Mouse (Mus musculus) right cerebral cortex, postnatal 14 days (tissue): ENCODE data around the gene Rbpj.
"Not testable (repeated sequence)": the region's sequence is repeated elsewhere in the genome, so short reads cannot be mapped to it uniquely, and the experiment has no call there.

Experiments
- DNase-seq: peaks from one replicate; pipeline ENCODE4 v3.0.0; 2022

The Rbpj gene

DNA sequence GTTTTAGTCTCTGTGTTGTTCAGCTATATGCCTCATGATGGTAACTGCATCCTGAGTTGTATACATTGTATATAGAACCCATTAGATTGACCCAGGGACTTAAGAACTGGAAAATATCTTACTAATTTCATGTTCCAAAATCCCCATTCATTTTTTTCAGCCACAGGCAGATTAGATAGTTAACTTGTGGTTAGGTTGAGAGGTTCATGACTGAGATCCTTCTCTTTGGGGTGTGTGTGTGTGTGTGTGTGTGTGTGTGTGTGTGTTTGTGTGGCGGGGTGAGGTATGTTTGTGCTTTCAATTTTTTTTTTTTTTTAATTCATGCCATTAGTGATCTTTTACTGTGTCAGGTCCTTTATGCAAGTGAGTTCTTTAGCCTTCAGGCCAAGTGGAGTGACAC, 133.2 kb downstream of the Rbpj start:
- DNase-seq: no peak

DNA sequence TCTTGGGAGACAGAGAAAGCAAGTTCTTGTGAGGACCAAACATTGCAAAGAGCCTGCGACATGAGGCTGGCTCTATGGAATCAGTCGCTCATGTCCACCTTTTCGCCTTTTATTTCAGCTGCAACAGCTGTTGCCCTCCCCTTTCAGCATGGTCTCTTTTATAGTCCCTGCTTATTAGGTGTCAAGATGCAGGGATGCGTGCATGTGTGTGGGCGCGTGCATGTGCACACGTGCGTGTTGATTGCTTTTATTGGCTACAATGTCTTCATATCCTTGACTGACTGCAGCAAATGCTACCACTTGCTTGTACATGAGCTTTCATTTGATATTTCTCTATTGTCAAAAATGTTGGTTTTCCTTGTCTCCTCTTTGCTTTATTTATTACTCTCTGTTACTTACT, 136.2 kb downstream of the Rbpj start:
- no peak for DNase-seq

DNA sequence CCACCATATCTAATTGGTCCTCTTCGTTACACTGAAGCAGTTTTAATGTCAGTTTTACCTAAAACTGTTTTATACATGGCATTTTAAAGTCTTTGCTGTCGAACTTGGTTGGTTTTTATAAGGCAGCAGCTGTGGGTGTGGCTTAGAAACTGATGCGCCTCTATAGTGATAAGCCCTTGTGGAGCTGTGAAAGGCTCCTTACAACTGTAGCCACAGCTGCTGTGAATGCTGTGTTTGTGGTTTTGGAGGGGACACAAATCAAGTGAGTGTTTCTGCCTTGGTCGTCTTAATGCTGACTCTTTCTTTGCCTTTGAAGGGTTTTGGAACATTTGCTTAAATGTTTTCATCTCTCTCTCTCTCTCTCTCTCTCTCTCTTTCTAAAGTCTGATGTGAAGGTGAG, 139.5 kb downstream of the Rbpj start:
- no peak for DNase-seq

DNA sequence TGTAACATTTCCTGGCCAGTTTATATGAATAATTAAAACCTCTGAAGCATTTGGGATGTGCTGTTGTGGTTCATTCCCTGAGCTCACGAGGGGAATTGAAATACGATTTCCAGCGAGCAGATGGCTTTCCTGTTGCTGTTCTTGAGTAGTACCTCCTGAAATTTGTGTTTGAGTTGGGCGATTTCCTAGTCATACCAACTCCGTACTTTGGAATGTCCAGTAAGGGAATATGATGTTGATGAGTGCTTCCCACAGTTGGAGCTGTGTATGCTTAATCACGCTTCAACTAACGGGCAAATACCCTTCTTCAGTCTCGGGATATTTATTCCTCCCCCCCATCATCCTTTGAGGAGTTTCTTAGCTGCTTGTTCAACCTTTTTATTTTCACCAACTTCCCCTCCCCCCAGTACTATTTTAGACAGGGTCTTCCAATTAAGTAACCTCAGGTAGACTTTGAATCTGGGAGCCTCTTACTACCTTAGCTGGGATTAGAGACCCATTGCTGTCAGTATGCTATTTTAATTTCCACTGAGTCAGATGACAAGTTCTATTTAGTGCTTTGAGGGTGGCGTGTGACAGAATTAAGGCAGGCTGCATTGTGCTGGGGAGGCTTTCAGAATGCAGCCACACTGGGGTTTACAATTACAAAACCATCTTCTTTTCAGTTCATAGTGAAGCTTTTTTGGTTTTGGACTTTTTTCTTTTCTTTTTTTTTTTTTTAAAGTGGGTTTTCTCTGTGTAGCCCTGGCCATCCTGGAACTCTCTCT, 141.5 kb downstream of the Rbpj start:
- no peak for DNase-seq

DNA sequence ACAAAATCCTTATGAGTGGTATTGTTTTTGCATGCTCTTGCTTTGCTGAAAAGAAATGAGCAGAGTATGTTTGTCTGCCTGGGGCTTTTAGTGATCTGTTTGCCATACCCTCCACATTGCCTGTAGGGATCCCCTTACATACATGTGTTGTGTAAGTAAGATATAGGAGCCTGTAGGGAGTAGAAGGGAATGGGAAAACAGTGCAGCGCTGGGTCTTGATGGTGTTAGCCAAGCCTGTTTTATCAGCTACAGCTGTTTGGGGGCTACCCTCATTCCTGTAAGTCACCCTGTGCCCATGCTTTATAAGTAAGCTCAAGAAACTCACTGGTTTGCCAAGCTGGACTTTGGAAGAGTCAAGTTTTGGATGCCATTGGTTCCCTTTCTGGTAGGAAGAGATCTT, 152.9 kb downstream of the Rbpj start:
- DNase-seq: no peak

DNA sequence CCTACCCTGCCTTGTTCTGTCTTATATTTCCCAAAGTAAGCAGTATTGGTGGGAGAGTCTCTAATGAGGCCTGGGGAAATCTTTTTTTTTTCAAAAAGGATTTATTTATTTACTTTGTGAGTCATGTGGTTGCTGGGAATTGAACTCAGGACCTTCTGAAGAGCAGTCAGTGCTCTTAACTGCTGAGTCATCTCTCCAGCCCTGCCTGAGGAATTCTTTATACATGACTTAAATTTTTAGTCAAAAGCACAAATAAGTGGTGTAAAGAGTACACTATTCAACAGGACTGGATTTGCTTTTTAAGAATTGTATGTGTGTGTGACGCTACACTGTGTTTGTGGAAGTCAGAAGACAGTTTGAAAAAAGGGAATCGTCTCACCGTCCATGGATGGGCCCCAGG, 166.1 kb downstream of the Rbpj start:
- no peak for DNase-seq

DNA sequence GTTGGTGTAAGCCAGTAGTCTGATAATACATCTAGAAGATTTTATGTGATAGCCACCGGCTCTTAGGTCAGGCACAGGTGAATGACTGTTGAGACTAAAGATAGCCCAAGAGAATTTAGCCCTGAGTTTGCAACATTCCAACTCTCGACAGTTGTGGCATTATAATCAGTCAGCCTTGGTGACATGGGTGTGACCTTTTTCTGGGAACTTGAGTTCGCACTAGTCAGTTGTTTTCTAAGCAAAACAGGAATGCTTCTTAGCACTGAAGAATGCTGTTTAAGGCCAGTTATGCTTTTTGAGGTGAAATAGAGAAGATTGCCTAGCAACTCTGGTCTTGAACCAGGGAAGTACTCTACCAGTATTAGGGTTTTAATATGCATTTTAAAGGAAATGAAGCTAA, 170.8 kb downstream of the Rbpj start:
- DNase-seq: no peak

DNA sequence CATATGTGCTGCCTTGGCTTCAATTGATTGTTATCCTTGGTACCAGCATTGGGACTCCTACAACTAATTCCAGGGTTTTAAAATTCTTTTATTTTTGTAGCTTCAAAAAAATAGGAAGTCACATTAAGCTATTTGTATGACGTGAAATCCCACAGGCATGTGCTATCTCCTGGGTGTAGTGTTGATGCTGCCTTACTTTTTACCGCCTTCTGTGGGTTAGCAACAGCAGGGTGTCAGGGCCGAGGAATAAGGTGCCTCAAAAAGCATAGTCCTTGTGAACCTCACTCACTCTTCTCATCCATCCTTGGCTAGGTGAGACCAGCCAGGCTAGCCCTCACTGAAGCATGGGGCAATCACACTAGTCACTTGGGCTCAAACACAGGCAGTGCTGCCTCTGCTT, 171.3 kb downstream of the Rbpj start:
- DNase-seq: no peak

DNA sequence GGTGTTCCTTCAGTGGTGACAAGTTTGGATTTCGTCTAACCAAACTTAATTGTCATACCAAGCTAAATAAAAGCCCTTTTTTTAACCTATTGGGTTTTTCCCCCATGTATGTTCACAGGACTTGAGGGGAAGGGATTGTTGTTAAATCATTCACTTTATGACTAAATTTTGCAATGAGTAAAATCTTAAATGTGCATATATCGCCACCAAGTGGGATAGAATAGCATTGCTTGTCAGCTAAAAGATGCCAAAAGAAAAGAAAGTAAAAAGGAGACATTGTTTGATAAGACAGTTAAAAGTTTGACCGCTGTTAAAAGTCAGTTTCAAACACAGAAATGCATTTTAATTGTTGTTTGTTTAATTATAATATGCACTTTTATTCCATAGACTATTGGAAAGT, 172.7 kb downstream of the Rbpj start:
- DNase-seq: no peak

DNA sequence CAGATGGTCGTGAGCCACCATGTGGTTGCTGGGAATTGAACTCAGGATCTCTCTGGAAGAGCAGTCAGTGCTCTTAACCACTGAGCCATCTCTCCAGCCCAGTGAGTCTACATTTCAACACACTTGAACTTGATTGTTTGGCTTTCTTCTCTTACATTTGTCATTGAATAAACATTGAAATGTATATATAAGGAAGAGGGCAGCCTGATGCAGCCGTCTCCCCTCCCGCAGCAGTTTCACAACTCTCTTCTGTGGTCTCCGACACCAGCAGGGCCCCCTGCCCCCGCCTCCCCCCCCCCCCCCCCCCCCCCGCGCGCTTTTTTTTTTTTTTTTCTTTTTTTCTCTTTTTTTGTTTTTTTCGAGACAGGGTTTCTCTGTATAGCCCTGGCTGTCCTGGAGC, 180.7 kb downstream of the Rbpj start:
- no peak for DNase-seq

DNA sequence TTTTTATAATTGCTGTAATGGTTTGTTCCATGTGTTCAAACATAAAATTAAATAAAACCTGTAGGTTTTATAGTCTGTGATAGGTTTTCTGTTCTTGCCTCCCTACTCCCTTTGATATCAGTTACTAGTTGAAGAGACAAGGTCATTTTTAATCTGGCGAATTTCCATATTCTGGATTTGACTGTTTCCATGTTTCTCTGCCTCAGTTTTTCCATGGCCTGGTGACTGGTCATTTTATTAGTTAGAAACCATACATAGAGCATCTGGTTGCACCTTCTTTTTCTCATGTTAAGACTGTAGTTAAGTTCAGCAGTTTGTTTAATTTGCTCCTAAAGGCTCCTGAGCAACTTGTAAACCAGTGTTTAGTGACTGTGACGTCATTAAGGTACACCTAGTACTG, 181.4 kb downstream of the Rbpj start:
- no peak for DNase-seq

DNA sequence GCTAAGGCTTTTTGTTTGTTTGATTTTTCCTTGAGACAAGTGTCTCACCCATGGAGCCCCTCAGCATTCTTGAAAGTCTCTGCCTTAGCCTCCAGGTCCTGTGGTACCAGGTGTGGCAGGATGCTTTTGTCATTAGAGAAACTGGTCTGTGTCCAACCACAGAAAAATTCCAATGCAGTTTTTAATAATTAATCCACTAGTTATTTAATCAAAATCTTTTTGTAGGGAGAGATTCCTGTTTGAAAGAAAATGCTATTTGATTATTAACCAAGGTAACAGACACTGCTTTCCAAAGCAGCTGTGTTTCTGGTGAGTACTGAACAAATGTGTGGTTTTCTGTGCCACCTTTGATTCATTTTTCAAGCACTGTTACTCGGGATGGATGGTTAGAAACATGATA, 190.6 kb downstream of the Rbpj start:
- no peak for DNase-seq

DNA sequence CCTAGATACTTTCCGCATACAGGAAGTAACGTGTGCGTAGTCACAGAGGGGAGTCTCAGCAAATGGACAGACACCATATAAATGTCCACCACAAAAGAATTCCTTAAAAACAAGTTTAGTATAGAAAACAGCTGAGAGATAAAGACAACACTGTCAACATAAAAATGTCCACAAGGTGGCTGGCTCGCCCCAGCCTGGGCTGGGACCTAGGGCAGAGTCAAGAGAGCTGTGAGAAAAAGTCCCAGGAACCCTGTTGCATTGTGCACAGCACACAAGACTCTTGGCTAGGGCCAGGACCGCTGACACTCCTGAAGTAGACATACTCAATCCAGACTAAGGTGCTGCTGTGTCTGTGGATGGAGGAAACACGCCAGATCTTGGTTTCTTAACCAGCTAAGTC, 192.0 kb downstream of the Rbpj start:
- peak; percentile 22 for DNase-seq

DNA sequence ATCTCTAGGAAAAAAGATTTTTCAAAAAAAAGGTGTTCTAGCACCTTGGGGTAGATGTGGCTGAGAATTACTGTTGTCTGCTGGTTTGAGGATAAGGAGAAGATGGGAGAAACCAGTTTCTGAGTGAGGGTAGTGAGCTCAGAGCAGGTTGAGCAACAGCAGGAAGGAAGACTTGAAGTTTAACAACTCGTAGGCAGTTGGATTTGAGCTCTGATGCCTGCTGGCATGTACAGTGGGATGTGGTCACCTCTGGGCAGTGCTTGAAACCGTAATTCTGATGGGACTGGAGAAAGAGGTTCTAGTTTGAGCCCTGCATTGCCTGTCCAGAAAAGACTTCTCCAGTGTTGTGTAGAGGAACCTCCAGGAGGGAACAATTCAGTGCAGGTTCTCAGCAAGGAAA, 195.6 kb downstream of the Rbpj start:
- DNase-seq: no peak

DNA sequence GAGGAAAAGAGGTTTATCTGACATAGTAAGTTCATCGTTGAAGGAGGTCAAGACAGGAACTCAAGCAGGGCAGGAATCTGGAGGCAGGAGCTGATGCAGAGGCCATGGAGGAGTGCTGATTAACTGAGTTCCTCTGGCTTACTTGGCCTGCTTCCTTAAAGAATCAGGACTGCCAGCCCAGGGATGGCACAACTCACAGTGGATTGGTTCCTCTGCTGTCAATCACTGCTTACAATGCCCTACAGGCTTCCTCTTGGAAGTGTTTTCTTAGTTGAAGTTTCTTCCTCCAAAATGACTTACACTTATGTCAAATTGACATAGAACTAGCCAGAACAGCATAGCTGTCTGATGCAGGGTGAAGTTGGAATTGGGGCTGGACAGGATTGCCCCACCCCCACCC, 196.5 kb downstream of the Rbpj start:
- no peak for DNase-seq

DNA sequence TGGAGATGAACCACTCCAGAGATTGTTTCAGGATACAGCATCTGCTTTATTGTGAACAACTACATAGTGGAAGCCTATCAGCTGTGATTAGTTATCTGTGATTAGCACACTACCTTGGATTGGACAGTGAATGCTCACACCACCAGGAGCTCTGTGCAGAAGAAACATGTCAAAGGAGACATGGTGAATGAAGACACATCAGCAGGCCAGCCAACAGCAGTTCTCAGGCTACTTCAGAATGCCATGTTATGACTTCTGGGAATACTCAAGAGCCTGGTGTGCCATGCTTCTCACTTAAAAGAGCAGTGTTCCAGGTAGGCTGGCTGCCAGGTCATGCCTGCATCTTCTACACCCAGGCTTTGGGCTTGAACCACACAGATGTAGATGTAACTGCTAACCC, 197.7 kb downstream of the Rbpj start:
- DNase-seq: no peak

DNA sequence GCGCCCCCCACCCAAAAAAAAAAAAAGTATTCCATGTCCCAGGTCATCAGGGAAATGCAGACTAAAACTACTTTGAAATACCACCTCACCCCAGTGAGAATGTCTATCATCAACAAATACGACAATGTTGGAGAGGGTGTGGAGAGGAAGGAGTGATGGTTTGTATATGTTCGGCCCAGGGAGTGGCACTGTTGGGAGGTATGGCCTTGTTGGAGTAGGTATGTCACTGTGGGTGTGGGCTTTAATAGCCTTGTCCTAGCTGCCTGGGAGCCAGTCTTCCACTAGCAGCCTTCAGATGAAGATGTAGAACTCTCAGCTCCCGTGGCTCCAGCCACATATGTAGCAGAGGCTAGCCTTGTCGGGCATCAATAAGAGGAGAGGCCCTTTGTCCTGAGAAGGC, 202.1 kb downstream of the Rbpj start:
- DNase-seq: no peak

DNA sequence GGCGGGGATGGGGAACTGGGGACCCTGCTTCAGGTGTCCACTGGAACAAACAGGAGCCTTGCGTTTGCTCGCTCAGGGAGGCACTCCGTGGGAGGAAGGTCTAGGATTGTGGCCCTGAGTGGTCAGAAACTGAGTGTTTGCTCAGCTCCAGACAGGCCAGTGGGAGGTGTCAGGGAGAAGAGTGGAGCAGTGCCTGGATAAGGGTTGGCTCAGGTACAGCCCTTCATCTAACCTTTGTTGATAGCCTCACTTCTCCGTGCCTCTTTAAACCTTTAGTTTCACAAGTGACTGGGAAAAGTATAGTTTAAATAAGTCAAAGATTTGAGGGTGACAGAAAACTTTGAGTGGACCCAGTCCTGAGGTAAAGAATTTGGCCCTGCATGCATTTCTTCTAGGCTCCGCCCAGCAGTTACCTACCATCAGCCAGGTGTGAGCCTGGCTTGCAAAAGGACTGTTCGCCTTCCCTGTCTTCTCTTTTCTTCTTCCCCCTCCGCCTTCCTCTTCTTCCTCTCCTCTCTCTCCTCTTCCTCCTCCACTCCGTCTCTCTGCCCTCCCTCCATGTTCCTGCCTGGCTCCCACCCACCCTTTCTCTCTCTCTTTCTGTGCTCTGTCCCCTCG, 204.5 kb downstream of the Rbpj start:
- no peak for DNase-seq

DNA sequence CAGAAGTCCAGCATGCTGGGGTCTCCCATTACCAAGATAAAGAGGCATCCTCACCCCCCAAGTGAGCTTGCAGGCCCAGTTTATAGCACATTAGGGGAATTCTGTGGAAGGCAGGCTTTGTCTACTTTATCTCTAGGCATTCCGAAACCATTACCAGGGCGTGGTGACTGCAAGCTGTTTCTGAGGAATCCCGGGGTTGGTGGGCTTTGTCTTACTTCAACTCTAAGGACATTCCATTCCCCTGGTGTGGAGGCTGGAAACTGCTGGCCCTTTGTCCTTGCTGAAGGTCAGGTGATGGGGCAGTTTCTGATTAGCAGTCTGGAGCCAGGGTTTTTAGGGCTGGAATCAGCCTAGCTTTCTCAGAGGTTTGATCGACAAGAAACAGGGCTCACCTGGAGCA, 205.6 kb downstream of the Rbpj start:
- no peak for DNase-seq

DNA sequence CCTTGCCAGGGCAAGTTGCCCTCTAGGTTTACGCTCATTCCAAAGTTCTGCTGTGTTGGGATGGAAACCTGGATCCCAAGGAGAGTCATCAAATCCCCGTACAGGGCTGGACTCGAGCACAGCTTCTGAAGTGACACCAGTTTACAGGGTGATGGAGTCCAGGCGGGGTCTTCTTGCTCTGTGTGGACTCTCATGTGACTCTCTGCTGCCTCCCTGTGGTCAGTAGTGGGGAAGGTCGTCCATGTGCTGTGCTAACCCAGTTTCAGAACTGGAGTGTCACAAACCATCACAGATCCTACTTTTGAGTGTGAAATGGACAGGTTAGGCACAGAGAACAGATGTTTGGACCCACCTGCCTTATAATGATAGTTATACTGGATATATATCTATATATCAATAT, 206.4 kb downstream of the Rbpj start:
- DNase-seq: peak; percentile 71

DNA sequence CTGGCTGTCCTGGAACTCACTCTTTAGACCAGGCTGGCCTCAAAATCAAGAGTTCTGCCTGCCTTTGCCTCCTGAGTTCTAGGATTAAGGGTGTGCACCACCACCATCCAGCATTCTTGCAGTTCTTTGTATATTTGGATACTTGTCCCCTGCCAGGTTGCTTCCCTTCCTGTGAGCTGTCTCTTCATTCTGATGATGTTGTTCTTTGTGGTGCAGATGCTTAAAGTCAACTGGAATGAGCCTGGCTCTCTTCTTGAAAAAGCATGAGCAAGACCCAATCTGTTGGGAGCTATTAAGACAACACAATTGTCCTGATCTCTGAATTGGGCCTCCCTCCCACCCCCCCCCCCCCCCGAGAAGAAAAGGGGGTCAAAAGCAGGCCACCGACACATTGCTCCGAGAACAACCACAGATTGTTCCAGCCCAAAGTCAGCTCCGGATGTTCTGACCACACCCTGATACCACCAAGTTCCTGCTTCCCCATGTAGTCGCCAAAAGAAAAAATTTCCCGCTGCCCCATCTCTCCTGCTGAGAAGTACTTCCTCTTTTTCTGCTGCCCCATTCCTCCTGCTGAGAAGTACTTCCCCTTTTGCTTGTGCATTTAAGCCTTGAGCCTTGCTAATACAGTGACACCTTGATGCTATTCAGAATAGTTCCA, 207.7 kb downstream of the Rbpj start:
- not testable (repeated sequence) for DNase-seq

DNA sequence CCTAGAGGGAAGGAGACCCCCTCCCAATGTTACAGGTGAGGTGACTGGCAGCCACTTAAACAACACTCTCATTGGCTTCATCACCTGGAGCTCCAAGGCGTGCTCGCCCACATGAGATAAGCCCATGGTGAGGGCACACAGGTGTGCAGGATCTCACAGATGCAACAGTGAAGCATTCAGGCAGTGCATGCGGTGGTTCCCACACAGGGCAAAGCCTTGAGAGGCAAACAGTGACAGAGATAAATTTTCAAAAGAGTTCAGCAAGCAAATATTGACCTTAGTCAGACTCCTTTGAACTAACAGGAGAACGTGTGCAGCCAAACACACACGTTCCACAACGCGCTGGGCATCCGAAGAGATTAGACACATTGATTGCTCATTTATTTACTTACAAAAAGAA, 210.7 kb downstream of the Rbpj start:
- DNase-seq: no peak

DNA sequence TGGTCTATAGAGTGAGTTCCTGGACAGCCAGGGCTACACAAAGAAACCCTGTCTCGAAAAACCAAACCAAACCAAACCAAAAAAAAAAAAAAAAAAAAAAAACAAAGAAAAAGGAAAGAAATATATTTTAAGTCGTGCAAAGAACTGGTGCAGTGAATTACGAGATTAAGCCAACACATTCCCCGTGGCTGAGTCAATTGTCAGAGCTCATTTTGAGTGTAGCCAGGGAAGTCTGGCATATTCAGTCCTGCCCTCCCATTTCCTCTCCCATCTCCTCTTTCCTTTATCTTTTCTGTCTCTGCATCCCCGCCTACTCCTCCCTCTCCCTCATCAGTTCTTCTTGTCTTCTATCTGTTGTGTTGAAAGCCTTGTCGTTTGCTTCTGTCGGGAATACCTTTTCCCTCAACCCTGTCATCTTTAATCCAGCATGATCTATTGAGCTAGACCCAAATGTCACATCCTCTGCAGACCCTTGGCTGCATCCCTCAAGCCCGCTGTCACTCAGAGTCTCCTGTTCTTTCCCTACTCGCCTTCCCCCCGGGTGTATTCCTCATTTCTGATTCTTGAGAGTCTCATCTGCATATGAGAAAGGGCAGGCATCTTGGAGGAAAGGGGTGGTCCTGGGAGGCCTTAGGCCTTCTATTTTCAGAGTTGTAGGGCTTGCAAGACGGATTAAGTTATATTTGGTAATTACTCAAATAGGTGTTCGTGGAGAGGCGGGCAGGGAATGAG, 212.2 kb downstream of the Rbpj start:
- no peak for DNase-seq

DNA sequence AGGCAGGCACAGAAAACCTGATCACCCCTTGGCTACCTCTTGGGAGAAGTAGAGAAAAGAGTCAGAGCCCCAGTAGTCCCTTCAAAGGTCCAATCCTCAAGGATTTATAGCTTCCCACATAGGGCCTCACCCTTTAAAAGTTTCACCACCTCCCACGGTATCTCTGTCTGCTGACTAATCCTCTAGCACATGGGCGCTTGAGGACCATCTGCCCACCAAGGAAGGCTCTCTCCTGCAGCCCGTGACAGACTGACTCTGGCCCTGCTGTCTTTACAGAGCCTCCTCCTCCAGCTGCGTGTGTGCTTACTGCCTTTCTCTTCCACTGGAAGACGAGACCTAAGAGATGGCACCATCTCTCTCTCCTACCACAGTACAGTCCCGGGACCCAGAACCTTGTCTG, 213.7 kb downstream of the Rbpj start:
- peak; percentile 22 for DNase-seq
